Mouse (Mus musculus): ENCODE results near the gene Frmpd3.

GRCm38 (mm10) chrX:140303731-140304130 is 38.3 kb upstream of the Frmpd3 start:
- TF ChIP-seq CTCF (IDR thresholded peaks at IDR 0.05; ENCODE audit: low read depth) (no peak), EP300 (IDR thresholded peaks at IDR 0.05; ENCODE audit: low read depth) (no peak)
